In the genomic region with DNA sequence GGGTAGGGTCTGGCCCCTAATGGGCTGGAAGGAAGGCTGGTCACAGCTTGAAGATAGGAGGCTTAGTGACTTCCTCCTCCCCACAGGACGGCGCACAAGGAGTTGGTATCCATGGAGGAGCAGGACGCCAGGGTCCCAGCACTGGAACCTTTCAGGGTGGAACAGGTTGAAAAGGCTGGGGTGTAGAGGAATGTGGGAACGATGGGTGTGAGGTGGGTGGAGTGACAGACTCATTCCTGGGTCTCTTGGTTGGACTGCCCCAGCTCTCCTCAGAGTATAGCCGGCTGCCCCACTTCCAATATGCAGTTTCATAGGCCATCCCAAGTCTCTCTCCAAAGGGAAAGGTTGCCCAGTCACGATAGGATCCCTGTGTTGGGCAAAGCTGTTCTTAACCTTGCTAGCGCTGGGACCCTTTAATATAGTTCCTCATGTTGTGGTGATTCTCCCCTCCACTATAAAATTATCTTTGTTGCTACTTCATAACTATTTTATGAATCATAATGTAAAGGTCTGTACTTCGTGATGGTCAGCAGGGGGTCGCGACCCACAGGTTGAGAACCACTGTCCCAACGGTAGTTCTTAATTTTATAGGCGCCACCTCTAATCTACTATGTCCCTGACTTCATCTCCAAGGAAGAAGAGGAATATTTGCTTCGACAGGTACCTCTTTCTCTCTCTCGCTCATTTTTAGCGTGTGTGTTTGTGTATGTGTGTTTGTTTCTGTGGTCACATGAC, we compare ENCODE assay signal across 8 mouse cellular contexts. TPM values are rescaled to one million over a fixed set of nuclear protein-coding genes. Genes with fewer than 3 reads are reported as not detected.
DNase-seq lines count a peak whose midpoint lies in the region; ATAC-seq and TF ChIP-seq lines count a peak whose summit lies in the region.
"Had no signal": no experiment of that assay in that cellular context is flagged by ENCODE, and none has a peak within 500 bp of the region (broad histone marks: within the 10 kb centered on the region; RNA-seq: fewer than 3 reads in every experiment).

No protein-coding gene starts in this region.

- no peak for TF ChIP-seq POLR2A in olfactory bulb, adult 2 months (IDR thresholded peaks at IDR 0.05; ENCODE audit: insufficient read depth, low read depth, low read length)

- H3K9ac ChIP-seq in lung, embryonic 14.5 days: peak overlapping the region; percentile 62

- peaks cover 30% of the 10 kb centered on the region; the same call in 1 of the 2 replicates for H3K36me3 ChIP-seq in lung, embryonic 14.5 days (ENCODE audit: insufficient read depth)
- peaks cover 66% of the 10 kb centered on the region for H3K36me3 ChIP-seq in forebrain, embryonic 10.5 days (replicated peaks)
- H3K36me3 ChIP-seq in limb, embryonic 10.5 days: peaks cover 68% of the 10 kb centered on the region

- H3K9me3 ChIP-seq in lung, embryonic 14.5 days (ENCODE audit: low read depth, low read length): no peaks in the 10 kb centered on the region
- no peaks in the 10 kb centered on the region for H3K9me3 ChIP-seq in forebrain, embryonic 10.5 days
- H3K9me3 ChIP-seq in limb, embryonic 10.5 days (replicated peaks): no peaks in the 10 kb centered on the region

- peak overlapping the region; percentile 61 for H3K4me3 ChIP-seq in lung, embryonic 14.5 days (ENCODE audit: low read depth, low read length)
- peak overlapping the region; percentile 66 for H3K4me3 ChIP-seq in forebrain, embryonic 10.5 days
- peak overlapping the region; percentile 77 for H3K4me3 ChIP-seq in limb, embryonic 10.5 days
- H3K4me3 ChIP-seq in olfactory bulb, adult 2 months (ENCODE audit: insufficient read depth, low read depth, low read length): peak overlapping the region; percentile 76

- no peak for ATAC-seq in lung, embryonic 14.5 days (ENCODE audit: insufficient read depth)

- no peak for DNase-seq in lung, embryonic 14.5 days
- DNase-seq in lung, postnatal 14 days: no peak
- DNase-seq in forebrain, embryonic 10.5 days (ENCODE audit: extremely low spot score, low spot score): no peak
- DNase-seq in limb, embryonic 10.5 days (ENCODE audit: low spot score): no peak
- DNase-seq in layer of hippocampus, adult 9-10 months (ENCODE audit: low spot score): no peak
- no peak for DNase-seq in testis, postnatal 10 days (ENCODE audit: low spot score)
- DNase-seq: layer of hippocampus, adult 9-11 months had no signal

- peak overlapping the region; percentile 71 for H3K4me2 ChIP-seq in lung, embryonic 14.5 days

- peaks cover 5% of the 10 kb centered on the region; the same call in 1 of the 2 replicates for H3K4me1 ChIP-seq in lung, embryonic 14.5 days (ENCODE audit: insufficient read depth)
- H3K4me1 ChIP-seq in forebrain, embryonic 10.5 days: peaks cover 37% of the 10 kb centered on the region
- H3K4me1 ChIP-seq in limb, embryonic 10.5 days: peaks cover 36% of the 10 kb centered on the region
- H3K4me1 ChIP-seq in olfactory bulb, adult 2 months (ENCODE audit: control insufficient read depth, insufficient read depth, low read length): peaks cover 18% of the 10 kb centered on the region

- H3K27me3 ChIP-seq in lung, embryonic 14.5 days (ENCODE audit: insufficient read depth, low read length): no peaks in the 10 kb centered on the region
- H3K27me3 ChIP-seq in forebrain, embryonic 10.5 days (ENCODE audit: poor library complexity, severe bottlenecking): no peaks in the 10 kb centered on the region
- no peaks in the 10 kb centered on the region for H3K27me3 ChIP-seq in limb, embryonic 10.5 days (ENCODE audit: low read depth, poor library complexity, severe bottlenecking)

- TF ChIP-seq CTCF in lung, embryonic 14.5 days (IDR thresholded peaks at IDR 0.05; ENCODE audit: low read depth): no peak
- TF ChIP-seq CTCF in olfactory bulb, adult 2 months (IDR thresholded peaks at IDR 0.05; ENCODE audit: insufficient read depth, low read depth, low read length): no peak

- no peak overlapping the region for H3K27ac ChIP-seq in lung, embryonic 14.5 days (ENCODE audit: low read depth)
- H3K27ac ChIP-seq in forebrain, embryonic 10.5 days: peak overlapping the region; percentile 75
- H3K27ac ChIP-seq in limb, embryonic 10.5 days: peak overlapping the region; percentile 77; the same call in 1 of the 2 replicates
- no peak overlapping the region for H3K27ac ChIP-seq in olfactory bulb, adult 2 months (ENCODE audit: insufficient read depth, low read depth, low read length)

- 55% methylated on average over 15 of the region's 15 CpGs for WGBS in lung, embryonic 14.5 days
- WGBS in forebrain, embryonic 10.5 days: 65% methylated on average over 15 of the region's 15 CpGs
- 70% methylated on average over 15 of the region's 15 CpGs for WGBS in limb, embryonic 10.5 days
- 62% methylated on average over 15 of the region's 15 CpGs for WGBS in olfactory bulb, adult 2 months

RNA-seq across cellular contexts. Expression of gene Alkbh6, which starts 1.0 kb away (rescaled TPM):
- 72.1 and 73.1 TPM in 2 replicates for polyA plus RNA-seq in lung, embryonic 14.5 days (2014; fragmentation: Nextera tagmentation; extraction: Ambion mirVana)
- 82.3 and 90.2 TPM in 2 replicates for polyA plus RNA-seq in forebrain, embryonic 10.5 days (2016; fragmentation: Nextera tagmentation; extraction: Ambion mirVana)
- 93.3 and 107 TPM in 2 replicates for polyA plus RNA-seq in limb, embryonic 10.5 days (2016; fragmentation: Nextera tagmentation; extraction: Ambion mirVana)
- not detected in 2 replicates for polyA plus RNA-seq in olfactory bulb, adult 2 months (2012; ENCODE audit: insufficient read depth, insufficient read length, low replicate concordance, missing spikeins)

RNA-seq across cellular contexts. Expression of gene Syne4, which starts 5.0 kb away (rescaled TPM):
- polyA plus RNA-seq in lung, embryonic 14.5 days (2014; fragmentation: Nextera tagmentation; extraction: Ambion mirVana): 21.9 and 23.2 TPM in 2 replicates
- 29.8 and 32.8 TPM in 2 replicates for polyA plus RNA-seq in forebrain, embryonic 10.5 days (2016; fragmentation: Nextera tagmentation; extraction: Ambion mirVana)
- polyA plus RNA-seq in limb, embryonic 10.5 days (2016; fragmentation: Nextera tagmentation; extraction: Ambion mirVana): 52.9 and 92.3 TPM in 2 replicates
- not detected in 2 replicates for polyA plus RNA-seq in olfactory bulb, adult 2 months (2012; ENCODE audit: insufficient read depth, insufficient read length, low replicate concordance, missing spikeins)

RNA-seq across cellular contexts. Expression of gene E130208F15Rik, which starts 12.0 kb away (rescaled TPM):
- not detected in 2 replicates for polyA plus RNA-seq in lung, embryonic 14.5 days (2014; fragmentation: Nextera tagmentation; extraction: Ambion mirVana)
- polyA plus RNA-seq in forebrain, embryonic 10.5 days (2016; fragmentation: Nextera tagmentation; extraction: Ambion mirVana): 3.0 and 3.2 TPM in 2 replicates
- polyA plus RNA-seq in limb, embryonic 10.5 days (2016; fragmentation: Nextera tagmentation; extraction: Ambion mirVana): 2.1 and 4.2 TPM in 2 replicates
- not detected in 2 replicates for polyA plus RNA-seq in olfactory bulb, adult 2 months (2012; ENCODE audit: insufficient read depth, insufficient read length, low replicate concordance, missing spikeins)

RNA-seq across cellular contexts. Expression of gene Sdhaf1, which starts 14.1 kb away (rescaled TPM):
- polyA plus RNA-seq in lung, embryonic 14.5 days (2014; fragmentation: Nextera tagmentation; extraction: Ambion mirVana): 21.3 and 22.7 TPM in 2 replicates
- 17.3 and 19.5 TPM in 2 replicates for polyA plus RNA-seq in forebrain, embryonic 10.5 days (2016; fragmentation: Nextera tagmentation; extraction: Ambion mirVana)
- 18.3 and 18.4 TPM in 2 replicates for polyA plus RNA-seq in limb, embryonic 10.5 days (2016; fragmentation: Nextera tagmentation; extraction: Ambion mirVana)
- not detected in 2 replicates for polyA plus RNA-seq in olfactory bulb, adult 2 months (2012; ENCODE audit: insufficient read depth, insufficient read length, low replicate concordance, missing spikeins)

RNA-seq across cellular contexts. Expression of gene Clip3, which starts 18.0 kb away (rescaled TPM):
- 31.1 and 41.9 TPM in 2 replicates for polyA plus RNA-seq in lung, embryonic 14.5 days (2014; fragmentation: Nextera tagmentation; extraction: Ambion mirVana)
- polyA plus RNA-seq in forebrain, embryonic 10.5 days (2016; fragmentation: Nextera tagmentation; extraction: Ambion mirVana): 52.8 and 53.1 TPM in 2 replicates
- polyA plus RNA-seq in limb, embryonic 10.5 days (2016; fragmentation: Nextera tagmentation; extraction: Ambion mirVana): 37.8 and 51.7 TPM in 2 replicates
- polyA plus RNA-seq in olfactory bulb, adult 2 months (2012; ENCODE audit: insufficient read depth, insufficient read length, low replicate concordance, missing spikeins): 737 TPM in 1 of 2 replicates, not detected in the other

Comparison
In these comparisons a context has a peak if more than half of its experiments do, and no peak if none do; other contexts are left out.
1. H3K27ac ChIP-seq: peak in forebrain, embryonic 10.5 days (single experiment) and limb, embryonic 10.5 days (single experiment); none in lung, embryonic 14.5 days (single experiment) and olfactory bulb, adult 2 months (single experiment).
2. RNA of gene Alkbh6, which starts 1.0 kb away (polyA plus RNA-seq): 93.3 to 107 TPM in limb, embryonic 10.5 days, 82.3 to 90.2 TPM in forebrain, embryonic 10.5 days and 72.1 to 73.1 TPM in lung, embryonic 14.5 days; not detected in olfactory bulb, adult 2 months; every median in the first group is over 10 times any median in the second.
3. RNA of gene Syne4, which starts 5.0 kb away (polyA plus RNA-seq): 52.9 to 92.3 TPM in limb, embryonic 10.5 days, 29.8 to 32.8 TPM in forebrain, embryonic 10.5 days and 21.9 to 23.2 TPM in lung, embryonic 14.5 days; not detected in olfactory bulb, adult 2 months; every median in the first group is over 10 times any median in the second.
4. Peak in every context shown above with its lines, with median percentiles within 50 percentile points of each other: H3K4me3 ChIP-seq.